Mouse (Mus musculus) inflammation-experienced regulatory T-cells, adult 6 months (primary cell): ENCODE measurements around the gene Frg2f1. TPM values are rescaled to one million over a fixed set of nuclear protein-coding genes. Genes with fewer than 3 reads are reported as not detected.

ENCODE experiments used
- ATAC-seq: one replicate; pipeline ENCODE4 v1.8.0; 2017
- polyA plus RNA-seq, 3 experiments: library from polyadenylated mRNA; unstranded; fragments of 100-300 nt; shearing (Covaris generic); gene quantifications; one replicate each; pipeline ENCODE4 v1.2.1; 2017

The Frg2f1 gene
- polyA plus RNA-seq, 3 experiments from 2014 or later = 0.62 to 2.9 (median 0.87) TPM

- ATAC-seq = peak; percentile 75
Measured at GRCm38 (mm10) chr4:119492291-119492932, 46.9 kb downstream of the Frg2f1 start, which contains the start of gene Rimkla. Gene Rimkla (minus strand): TSS chr4:119492628.

- ATAC-seq = no peak
Measured at GRCm38 (mm10) chr4:119490806-119491205, 48.5 kb downstream of the Frg2f1 start.

- ATAC-seq = no peak
Measured at GRCm38 (mm10) chr4:119489666-119490065, 49.7 kb downstream of the Frg2f1 start.

GRCm38 (mm10) chr4:119484882-119485281 is 54.4 kb downstream of the Frg2f1 start:
- ATAC-seq = no peak

GRCm38 (mm10) chr4:119483051-119483450 is 56.3 kb downstream of the Frg2f1 start:
- no peak for ATAC-seq

Other genes with a start within 250 kb of the Frg2f1 start
- 100 to 1,000 TPM; 161 to 195 (median 174) TPM for gene Ybx1, start 244.9 kb downstream of the Frg2f1 start, polyA plus RNA-seq
- gene Ppih, start 219.0 kb downstream of the Frg2f1 start, polyA plus RNA-seq = 10 to 100 TPM; 38.0 to 65.4 (median 46.1) TPM
- 1 to 10 TPM in 2 of 3 experiments, under 1 TPM in 1; 0.53 to 3.8 (median 3.5) TPM for gene Ccdc30, start 124.0 kb downstream of the Frg2f1 start, polyA plus RNA-seq
- 10 to 100 TPM; 58.2 to 69.1 (median 59.0) TPM for gene Ppcs, start 117.1 kb downstream of the Frg2f1 start, polyA plus RNA-seq
- gene Zmynd12, start 116.7 kb downstream of the Frg2f1 start, polyA plus RNA-seq = not detected
- under 1 TPM in 2 of 3 experiments, not detected in 1; 0.14 to 0.51 TPM for gene Rimkla, start 46.9 kb downstream of the Frg2f1 start, polyA plus RNA-seq
- 10 to 100 TPM; 11.2 to 16.4 (median 12.4) TPM for gene Foxj3, start 2.5 kb downstream of the Frg2f1 start, polyA plus RNA-seq
- gene Guca2a, start 98.2 kb upstream of the Frg2f1 start, polyA plus RNA-seq = not detected
- gene Guca2b, start 119.4 kb upstream of the Frg2f1 start, polyA plus RNA-seq = not detected
- gene Hivep3, start 194.3 kb upstream of the Frg2f1 start, polyA plus RNA-seq = 10 to 100 TPM in 2 of 3 experiments, 1 to 10 TPM in 1; 9.1 to 39.1 (median 33.5) TPM